Mouse (Mus musculus) neural tube, embryonic 13.5 days (tissue): ENCODE measurements around the gene Ankrd2. TPM values are rescaled to one million over a fixed set of nuclear protein-coding genes. Genes with fewer than 3 reads are reported as not detected.

Experiments used
- ATAC-seq: fragments of 200-750 bp; cut with Nextera tagmentation; 2 replicates; pipeline ENCODE4 v1.8.0; 2017; ENCODE audit warnings: low read depth, mild to moderate bottlenecking, moderate TSS enrichment, moderate library complexity
- H3K27ac ChIP-seq: fragments of 300-500 bp; sonication (generic); replicated peaks from 2 replicates; pipeline ENCODE4 v1.5.1; 2015; ENCODE audit warnings: moderate library complexity, mild to moderate bottlenecking, inconsistent platforms
- H3K27me3 ChIP-seq: fragments of 300-500 bp; sonication (generic); 2 replicates; pipeline ENCODE4 v1.6.1; 2015; ENCODE audit warnings: mild to moderate bottlenecking, inconsistent platforms
- H3K36me3 ChIP-seq: fragments of 300-500 bp; sonication (generic); 2 replicates; pipeline ENCODE4 v1.6.1; 2015; ENCODE audit warnings: mild to moderate bottlenecking, inconsistent platforms
- H3K4me1 ChIP-seq: fragments of 300-500 bp; sonication (generic); replicated peaks from 2 replicates; pipeline ENCODE4 v1.6.1; 2015; ENCODE audit warnings: inconsistent platforms
- H3K4me2 ChIP-seq: fragments of 300-500 bp; sonication (generic); 2 replicates; pipeline ENCODE4 v1.6.1; 2015; ENCODE audit warnings: inconsistent platforms, mild to moderate bottlenecking, moderate library complexity
- H3K4me3 ChIP-seq: fragments of 300-500 bp; sonication (generic); 2 replicates; pipeline ENCODE4 v1.5.1; 2015; ENCODE audit warnings: mild to moderate bottlenecking, inconsistent platforms
- H3K9ac ChIP-seq: fragments of 300-500 bp; sonication (generic); 2 replicates; pipeline ENCODE4 v1.6.1; 2015; ENCODE audit warnings: moderate library complexity, mild to moderate bottlenecking, inconsistent platforms
- H3K9me3 ChIP-seq: fragments of 300-500 bp; sonication (generic); 2 replicates; pipeline ENCODE4 v1.6.1; 2016; ENCODE audit warnings: inconsistent platforms
- WGBS: fragments of 180-500 bp; shearing (Covaris S2); methylation state at CpG from one replicate; pipeline ENCODE4 v1.1.7; 2015; 5-methylcytosine and 5-hydroxymethylcytosine counted together
- polyA plus RNA-seq: library from polyadenylated mRNA; unstranded; fragments of >200 nt; fragmentation: Nextera tagmentation; extraction: Ambion mirVana; gene quantifications from 2 replicates; pipeline ENCODE4 v1.2.1, GENCODE M21; 2015

The Ankrd2 gene
- polyA plus RNA-seq, 1 experiment from 2014 or later, result 0.53 TPM

DNA sequence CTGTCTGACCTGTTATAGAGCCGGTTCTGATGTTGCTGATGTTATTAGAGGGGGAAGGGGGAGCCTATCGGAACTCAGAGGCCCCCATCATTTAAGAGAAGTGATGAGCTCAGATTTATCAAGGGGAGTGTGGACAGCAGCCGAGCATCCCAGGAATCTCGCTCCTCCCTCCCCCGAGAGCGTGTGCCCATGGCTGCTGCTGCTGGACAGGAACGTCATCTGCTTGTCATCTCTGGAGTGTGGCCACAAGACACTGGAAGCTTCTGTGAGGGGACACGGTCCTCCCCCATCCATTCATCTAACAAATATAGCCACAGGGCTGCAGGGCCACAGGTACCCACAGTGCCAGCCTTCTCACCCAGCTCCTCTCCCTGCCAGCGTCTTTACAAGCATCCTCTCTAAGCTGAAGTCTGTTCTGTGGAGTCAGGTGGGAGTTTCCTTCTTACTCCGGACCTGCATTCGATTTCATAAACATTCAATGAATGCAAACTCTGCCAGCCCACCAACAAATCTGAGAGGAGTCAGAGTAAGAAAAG, 1.4 kb downstream of the Ankrd2 start:
- H3K36me3 ChIP-seq, result 0 out of 2 replicates have a peak, but pooled peaks cover 7% of the 10 kb centered on the region
- H3K9ac ChIP-seq, result no peak overlapping the region
- 79% methylated on average over 11 of the region's 11 CpGs for WGBS
- H3K27me3 ChIP-seq, result peaks cover 7% of the 10 kb centered on the region; the same call in 1 of the 2 replicates
- no peak overlapping the region for H3K4me2 ChIP-seq
- ATAC-seq, result no peak
- no peak overlapping the region for H3K27ac ChIP-seq
- no peak overlapping the region for H3K4me3 ChIP-seq
- H3K4me1 ChIP-seq, result peaks cover 8% of the 10 kb centered on the region
- no peaks in the 10 kb centered on the region for H3K9me3 ChIP-seq

DNA sequence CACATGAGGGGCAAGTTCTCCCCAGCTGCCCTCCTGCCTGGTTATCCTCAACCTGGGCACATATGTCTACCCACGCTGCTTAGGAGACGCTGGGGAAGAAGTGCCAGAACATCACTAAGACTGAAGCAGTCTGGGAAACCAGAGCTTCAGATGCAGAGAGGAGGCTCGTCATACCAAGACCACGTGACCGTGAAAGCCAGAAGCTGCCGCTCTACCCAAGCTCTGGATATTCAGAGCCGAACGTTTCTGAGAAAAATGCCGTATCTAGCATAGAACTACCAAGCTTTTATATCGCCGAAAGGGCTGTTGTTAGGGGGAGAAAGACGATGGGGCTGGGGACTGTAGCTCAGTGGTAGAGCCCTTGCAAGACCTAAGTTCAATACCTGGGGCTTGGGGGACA, 2.5 kb downstream of the Ankrd2 start:
- Histone ChIP-seq H3K36me3 (0 out of 2 replicates have a peak, but pooled peaks cover 7% of the 10 kb centered on the region), H3K4me3 (no peak overlapping the region), H3K9me3 (no peaks in the 10 kb centered on the region), H3K4me2 (no peak overlapping the region), H3K27me3 (peaks cover 7% of the 10 kb centered on the region; the same call in 1 of the 2 replicates), H3K27ac (no peak overlapping the region), H3K9ac (no peak overlapping the region), H3K4me1 (peaks cover 8% of the 10 kb centered on the region)
- ATAC-seq, result no peak
- 92% methylated on average over 12 of the region's 12 CpGs for WGBS

DNA sequence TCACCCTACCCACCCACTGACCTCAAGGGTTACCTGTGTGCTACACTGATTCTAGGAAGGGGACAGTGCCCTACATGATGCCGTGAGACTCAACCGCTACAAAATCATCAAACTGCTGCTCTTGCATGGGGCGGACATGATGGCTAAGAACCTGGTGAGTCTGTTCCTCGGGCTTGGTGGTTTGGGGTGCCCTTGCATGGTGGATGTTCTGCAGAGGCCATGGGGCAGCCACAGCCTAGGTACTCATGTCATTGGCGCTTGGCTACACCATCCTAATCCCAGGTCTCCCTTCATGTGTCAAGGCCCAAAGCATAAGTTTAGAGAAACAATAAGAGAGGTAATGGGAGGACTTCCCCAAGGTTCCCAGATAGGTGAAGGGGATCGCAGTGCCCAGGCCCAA, 8.2 kb downstream of the Ankrd2 start:
- H3K36me3 ChIP-seq, result no peaks in the 10 kb centered on the region
- peaks cover 7% of the 10 kb centered on the region; the same call in 1 of the 2 replicates for H3K27me3 ChIP-seq
- no peak overlapping the region for H3K4me2 ChIP-seq
- H3K27ac ChIP-seq, result no peak overlapping the region
- H3K9ac ChIP-seq, result no peak overlapping the region
- no peaks in the 10 kb centered on the region for H3K9me3 ChIP-seq
- 96% methylated on average over 6 of the region's 6 CpGs for WGBS
- no peak overlapping the region for H3K4me3 ChIP-seq
- ATAC-seq, result no peak
- peaks cover 7% of the 10 kb centered on the region for H3K4me1 ChIP-seq

DNA sequence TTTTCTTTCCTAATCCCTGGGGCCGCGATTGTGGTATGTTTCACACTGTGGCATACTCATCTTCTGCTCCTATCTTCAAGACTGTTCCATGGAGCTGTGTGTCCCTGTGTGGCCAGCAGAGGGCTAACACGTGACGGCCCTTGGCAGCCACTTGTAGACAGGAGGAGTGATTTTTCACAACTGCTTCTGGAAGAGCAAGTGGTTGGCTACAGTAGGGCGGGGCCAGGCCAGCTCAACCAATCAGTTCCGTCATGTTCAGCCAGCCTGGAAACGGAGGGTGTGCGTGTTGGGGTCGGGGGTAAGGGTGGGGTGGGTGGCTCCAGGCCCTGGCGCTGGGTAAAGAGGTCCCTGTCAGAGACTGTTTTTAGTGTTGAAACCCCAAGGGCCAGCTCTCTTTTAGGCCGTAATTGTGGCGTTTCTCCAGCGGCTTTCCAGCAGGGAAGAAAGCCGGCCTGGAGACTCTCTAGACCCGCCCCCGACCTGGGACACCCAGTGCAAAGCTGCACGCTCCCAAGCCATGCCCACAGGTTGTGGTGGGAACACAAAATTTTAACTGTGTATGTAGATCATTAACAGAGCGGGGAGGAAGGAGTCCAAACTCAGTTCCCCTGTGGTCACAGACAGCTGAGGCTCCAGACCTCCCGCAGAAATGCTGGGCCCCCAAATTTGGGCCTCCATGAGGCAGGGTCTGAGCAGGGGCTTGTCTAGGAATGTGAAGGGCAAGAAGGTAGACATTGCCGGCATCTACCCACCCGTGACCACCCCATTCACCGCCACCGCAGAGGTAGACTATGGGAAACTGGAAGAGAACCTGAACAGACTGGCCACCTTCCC, 9.7 kb downstream of the Ankrd2 start, which contains the start of gene Hoga1:
TSS of gene Hoga1 (plus strand) at position 342 of the 834 bp plus-strand sequence.
- Histone ChIP-seq H3K9ac (no peak within 1 kb of the TSS), H3K4me1 (peaks cover 7% of the 10 kb centered on the region), H3K9me3 (no peaks in the 10 kb centered on the region), H3K27me3 (no peaks in the 10 kb centered on the region), H3K4me2 (peak within 1 kb of the TSS; percentile 49), H3K36me3 (no peaks in the 10 kb centered on the region), H3K27ac (no peak within 1 kb of the TSS), H3K4me3 (peak within 1 kb of the TSS; percentile 25)
- ATAC-seq, result peak; percentile 84
- WGBS, result 22% methylated on average over 23 of the region's 23 CpGs

DNA sequence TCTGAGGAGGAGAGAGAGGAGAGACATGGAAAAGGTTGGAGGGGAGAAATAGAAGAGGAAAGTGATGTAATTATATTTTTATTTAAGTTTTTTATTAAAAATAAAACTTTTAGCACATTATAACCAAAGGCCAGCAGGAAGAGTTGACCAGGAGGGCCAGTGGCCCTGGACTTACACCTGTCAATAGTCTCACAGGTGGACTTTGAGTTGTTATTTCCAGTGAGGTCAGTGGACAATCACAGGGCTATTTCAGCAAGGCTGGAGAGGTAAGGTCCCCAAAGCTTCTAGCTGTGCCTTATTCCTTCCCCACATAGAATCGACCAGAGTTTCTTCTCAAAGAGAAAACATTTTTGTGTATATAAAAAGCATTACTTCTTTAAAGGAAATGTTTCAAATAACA, 14.5 kb downstream of the Ankrd2 start:
- 91% methylated on average over 1 of the region's 1 CpGs for WGBS
- Histone ChIP-seq H3K27me3 (no peaks in the 10 kb centered on the region), H3K4me2 (no peak overlapping the region), H3K4me1 (peaks cover 7% of the 10 kb centered on the region), H3K9me3 (no peaks in the 10 kb centered on the region), H3K4me3 (no peak overlapping the region), H3K9ac (no peak overlapping the region), H3K27ac (no peak overlapping the region), H3K36me3 (no peaks in the 10 kb centered on the region)
- ATAC-seq, result no peak

DNA sequence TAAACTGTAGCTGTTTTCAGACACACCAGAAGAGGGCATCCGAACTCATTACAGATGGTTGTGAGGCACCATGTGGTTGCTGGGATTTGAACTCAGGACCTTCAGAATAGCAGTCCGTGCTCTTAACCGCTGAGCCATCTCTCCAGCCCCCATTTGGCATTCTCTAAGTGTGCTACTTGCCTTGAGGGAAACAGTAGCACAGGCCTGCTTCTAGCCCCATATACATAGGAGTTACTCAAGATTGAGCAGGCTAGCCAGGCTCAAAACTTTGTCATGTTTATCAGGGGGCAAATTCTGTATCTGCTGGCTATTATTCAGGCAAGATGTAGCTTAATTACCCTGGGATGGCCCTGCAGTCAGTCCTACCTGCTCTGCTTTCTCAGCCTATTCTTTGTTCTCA, 15.6 kb downstream of the Ankrd2 start:
- Histone ChIP-seq H3K4me3 (no peak overlapping the region), H3K36me3 (no peaks in the 10 kb centered on the region), H3K27me3 (no peaks in the 10 kb centered on the region), H3K27ac (no peak overlapping the region), H3K4me1 (no peaks in the 10 kb centered on the region), H3K9ac (no peak overlapping the region), H3K4me2 (no peak overlapping the region), H3K9me3 (no peaks in the 10 kb centered on the region)
- no peak for ATAC-seq
- WGBS, result 87% methylated on average over 3 of the region's 3 CpGs

DNA sequence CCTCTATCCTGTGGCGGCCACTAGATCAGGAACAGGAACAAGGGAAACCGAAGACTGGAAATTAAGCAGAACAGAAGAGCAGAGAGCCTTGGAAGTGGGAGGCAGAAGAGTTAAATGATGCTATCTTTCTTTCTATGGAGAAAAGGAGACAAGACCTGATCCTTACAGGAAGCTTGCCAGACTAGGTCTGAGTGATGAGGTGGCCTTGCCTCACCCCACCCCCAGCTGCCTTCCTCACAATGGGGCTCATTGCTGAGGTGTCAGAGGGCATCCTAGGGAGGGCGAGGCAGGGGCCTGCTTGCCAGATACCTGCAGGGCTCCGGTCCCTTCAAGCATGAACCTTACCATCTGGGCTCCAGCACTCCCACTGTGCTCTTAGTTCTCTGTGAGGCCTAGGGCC, 16.1 kb downstream of the Ankrd2 start, which contains the start of gene 4933411K16Rik:
TSS of gene 4933411K16Rik (plus strand) at position 301 of the 400 bp plus-strand sequence.
- Histone ChIP-seq H3K27me3 (no peaks in the 10 kb centered on the region), H3K4me1 (no peaks in the 10 kb centered on the region), H3K9me3 (no peaks in the 10 kb centered on the region), H3K9ac (no peak within 1 kb of the TSS), H3K36me3 (no peaks in the 10 kb centered on the region), H3K27ac (no peak within 1 kb of the TSS), H3K4me2 (no peak within 1 kb of the TSS), H3K4me3 (no peak within 1 kb of the TSS)
- 77% methylated on average over 4 of the region's 4 CpGs for WGBS
- ATAC-seq, result no peak

DNA sequence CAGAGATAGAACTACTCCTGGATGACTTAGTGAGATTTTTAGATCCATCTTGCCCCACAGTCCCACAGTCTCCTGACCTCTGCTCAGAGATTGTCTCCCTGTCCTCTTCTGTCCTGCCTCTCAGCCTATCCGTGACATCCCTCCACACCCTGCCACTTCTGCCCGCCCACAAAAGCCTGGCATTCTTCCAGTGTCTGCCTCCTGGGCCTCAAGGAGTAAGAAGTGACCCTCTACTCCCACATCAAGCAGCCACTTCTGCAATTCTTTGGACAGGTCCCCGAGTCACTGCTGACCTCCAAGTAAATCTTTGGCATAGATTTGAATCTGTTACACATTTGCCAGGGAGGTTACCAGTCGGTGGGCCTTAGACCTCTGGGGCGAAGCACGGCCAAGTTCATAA, 18.5 kb downstream of the Ankrd2 start:
- H3K36me3 ChIP-seq, result no peaks in the 10 kb centered on the region
- H3K27me3 ChIP-seq, result no peaks in the 10 kb centered on the region
- no peaks in the 10 kb centered on the region for H3K9me3 ChIP-seq
- H3K9ac ChIP-seq, result no peak overlapping the region
- ATAC-seq, result no peak
- no peak overlapping the region for H3K27ac ChIP-seq
- WGBS, result 81% methylated on average over 6 of the region's 6 CpGs
- no peak overlapping the region for H3K4me3 ChIP-seq
- no peaks in the 10 kb centered on the region for H3K4me1 ChIP-seq
- no peak overlapping the region for H3K4me2 ChIP-seq

DNA sequence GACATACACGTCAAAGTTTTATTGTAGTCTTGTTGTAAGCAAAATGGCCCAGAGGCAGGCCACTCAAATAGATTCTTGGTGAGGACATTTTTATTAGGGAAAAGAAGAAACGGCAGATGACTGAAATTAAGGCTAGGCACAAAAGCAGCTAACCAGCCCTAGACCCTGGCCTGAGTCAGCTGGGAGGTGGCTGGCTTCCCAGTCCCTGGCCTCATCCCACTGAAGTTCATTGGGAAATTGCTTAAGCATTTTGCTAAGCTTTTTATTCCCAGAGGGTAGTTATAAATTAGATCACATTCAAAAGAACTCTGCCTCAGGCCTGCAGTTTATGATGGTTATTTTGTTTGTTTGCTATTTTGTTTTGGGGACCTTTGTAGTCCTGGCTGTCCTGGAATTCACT, 20.1 kb downstream of the Ankrd2 start:
- no peaks in the 10 kb centered on the region for H3K4me1 ChIP-seq
- H3K4me3 ChIP-seq, result no peak overlapping the region
- H3K4me2 ChIP-seq, result no peak overlapping the region
- no peak overlapping the region for H3K27ac ChIP-seq
- no peak for ATAC-seq
- no peaks in the 10 kb centered on the region for H3K9me3 ChIP-seq
- H3K36me3 ChIP-seq, result no peaks in the 10 kb centered on the region
- H3K9ac ChIP-seq, result no peak overlapping the region
- H3K27me3 ChIP-seq, result no peaks in the 10 kb centered on the region
- WGBS, result 68% methylated on average over 2 of the region's 2 CpGs

DNA sequence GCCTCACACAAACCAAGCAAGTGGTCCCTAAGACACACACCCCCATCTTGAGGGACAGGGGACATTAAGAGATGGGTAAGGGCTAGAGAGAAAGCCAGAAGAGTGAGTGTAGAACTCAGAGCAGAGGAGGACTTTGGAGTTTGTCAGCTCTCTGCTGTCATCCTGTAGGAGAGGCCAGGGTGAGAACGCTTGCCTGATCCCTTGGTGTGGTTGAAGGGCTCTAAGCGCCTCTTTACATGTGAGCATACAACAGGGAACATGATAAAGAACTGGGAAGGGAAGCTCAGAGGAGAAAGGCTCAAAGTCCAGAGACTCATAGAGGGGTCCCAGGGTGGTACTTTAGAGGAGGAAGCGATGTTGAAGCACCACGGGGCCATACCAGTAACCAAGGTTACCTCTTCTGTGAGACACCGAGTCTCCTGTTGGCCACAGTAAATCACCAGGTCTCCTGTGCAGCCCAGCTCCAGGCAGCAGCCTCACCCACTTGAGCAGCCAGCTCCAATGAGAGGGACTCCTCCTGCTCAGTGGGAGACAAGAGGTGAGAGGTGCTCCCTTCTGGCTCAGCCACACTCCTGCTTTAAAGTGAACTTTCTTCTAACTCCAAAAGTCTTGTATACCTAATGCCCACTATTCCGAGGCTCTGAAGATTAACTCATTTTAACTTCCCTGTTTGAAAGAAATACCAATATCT, 21.1 kb downstream of the Ankrd2 start:
- 71% methylated on average over 6 of the region's 6 CpGs for WGBS
- Histone ChIP-seq H3K27ac (no peak overlapping the region), H3K9me3 (no peaks in the 10 kb centered on the region), H3K36me3 (no peaks in the 10 kb centered on the region), H3K4me1 (no peaks in the 10 kb centered on the region), H3K27me3 (no peaks in the 10 kb centered on the region), H3K4me2 (no peak overlapping the region), H3K4me3 (no peak overlapping the region), H3K9ac (no peak overlapping the region)
- no peak for ATAC-seq

DNA sequence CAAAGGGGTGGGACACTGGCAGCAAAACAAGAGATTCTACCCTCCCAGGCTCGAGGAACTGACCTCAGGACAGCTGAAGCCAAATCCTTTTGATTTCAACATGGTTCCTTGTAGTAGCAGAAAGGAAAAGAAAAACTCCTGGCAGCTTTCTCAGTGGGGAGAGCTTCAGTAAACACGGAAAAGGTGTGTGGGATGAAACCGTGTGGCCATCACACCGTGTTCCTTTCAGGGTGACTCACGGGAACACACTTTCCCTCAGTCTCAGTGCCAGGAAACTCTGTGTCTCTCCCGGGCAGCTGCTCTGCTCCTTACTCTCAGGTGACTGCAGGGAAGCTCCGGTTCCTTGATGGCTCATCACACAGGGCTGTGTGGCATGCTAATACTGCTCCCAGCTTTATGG, 22.6 kb downstream of the Ankrd2 start:
- no peak for ATAC-seq
- no peaks in the 10 kb centered on the region for H3K4me1 ChIP-seq
- no peak overlapping the region for H3K9ac ChIP-seq
- H3K27me3 ChIP-seq, result no peaks in the 10 kb centered on the region
- no peak overlapping the region for H3K27ac ChIP-seq
- 73% methylated on average over 7 of the region's 7 CpGs for WGBS
- no peaks in the 10 kb centered on the region for H3K9me3 ChIP-seq
- H3K4me2 ChIP-seq, result no peak overlapping the region
- no peaks in the 10 kb centered on the region for H3K36me3 ChIP-seq
- no peak overlapping the region for H3K4me3 ChIP-seq

DNA sequence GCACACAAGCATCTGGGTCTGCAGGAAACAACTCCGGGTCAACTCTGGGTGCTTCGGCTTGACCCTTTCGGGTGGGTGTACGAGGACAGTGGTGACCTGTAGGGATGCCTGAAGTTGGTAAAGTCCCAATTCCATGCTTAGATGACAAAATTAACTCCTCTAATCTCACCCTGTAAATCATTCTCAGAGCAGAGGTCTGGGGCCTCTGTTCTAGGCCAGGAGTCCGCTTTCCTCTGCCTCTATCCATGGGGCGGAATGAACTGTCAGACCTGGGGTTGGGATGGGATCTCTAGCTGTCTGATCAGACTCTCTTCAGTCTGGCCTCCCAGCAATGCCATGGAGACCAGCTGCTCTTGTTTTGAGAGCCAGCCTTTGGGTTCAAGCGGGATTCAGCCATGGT, 25.6 kb downstream of the Ankrd2 start:
- no peak for ATAC-seq
- H3K9me3 ChIP-seq, result no peaks in the 10 kb centered on the region
- no peak overlapping the region for H3K4me3 ChIP-seq
- no peaks in the 10 kb centered on the region for H3K36me3 ChIP-seq
- WGBS, result 92% methylated on average over 7 of the region's 7 CpGs
- no peak overlapping the region for H3K9ac ChIP-seq
- no peak overlapping the region for H3K4me2 ChIP-seq
- H3K27me3 ChIP-seq, result no peaks in the 10 kb centered on the region
- H3K27ac ChIP-seq, result no peak overlapping the region
- no peaks in the 10 kb centered on the region for H3K4me1 ChIP-seq
